Mouse (Mus musculus) layer of hippocampus, adult 18-20 months (tissue): Measurements from ENCODE around the gene Slc25a21. TPM values are rescaled to one million over a fixed set of nuclear protein-coding genes. Genes with fewer than 3 reads are reported as not detected.

ENCODE experiments used
- DNase-seq, 2 experiments: peaks; one replicate each; pipeline ENCODE4 v3.0.0; 2022; ENCODE audit warnings: low spot score in 2 of 2
- total RNA-seq, 2 experiments: library from RNA; stranded (reverse); gene quantifications; 2 replicates each; pipeline ENCODE4 v1.2.3; 2021

Slc25a21 gene
- total RNA-seq, 2 experiments from 2014 or later = 0.32 to 0.89 TPM

GRCm38 (mm10) chr12:57068607-57069006 is 128.7 kb downstream of the Slc25a21 start:
- DNase-seq = no peak

DNA sequence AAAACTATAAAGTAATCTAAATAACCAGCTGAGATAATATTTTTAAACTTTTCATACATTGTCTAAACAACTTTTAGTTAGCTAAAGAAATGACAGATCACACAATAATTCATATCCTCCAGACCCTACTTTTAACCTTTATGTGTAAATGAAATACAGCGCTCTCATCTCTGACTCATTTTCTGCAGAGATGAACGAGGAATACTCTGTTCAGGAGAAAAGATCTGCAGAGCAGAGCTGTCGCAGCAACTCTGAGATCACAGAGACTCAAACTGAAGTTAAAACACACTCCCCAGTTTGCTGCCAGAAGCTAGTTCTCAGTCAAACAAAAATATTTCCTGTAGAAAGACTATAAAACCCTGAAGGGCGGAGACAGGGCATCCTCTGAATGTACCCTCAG is 177.5 kb downstream of the Slc25a21 start:
- DNase-seq = no peak

DNA sequence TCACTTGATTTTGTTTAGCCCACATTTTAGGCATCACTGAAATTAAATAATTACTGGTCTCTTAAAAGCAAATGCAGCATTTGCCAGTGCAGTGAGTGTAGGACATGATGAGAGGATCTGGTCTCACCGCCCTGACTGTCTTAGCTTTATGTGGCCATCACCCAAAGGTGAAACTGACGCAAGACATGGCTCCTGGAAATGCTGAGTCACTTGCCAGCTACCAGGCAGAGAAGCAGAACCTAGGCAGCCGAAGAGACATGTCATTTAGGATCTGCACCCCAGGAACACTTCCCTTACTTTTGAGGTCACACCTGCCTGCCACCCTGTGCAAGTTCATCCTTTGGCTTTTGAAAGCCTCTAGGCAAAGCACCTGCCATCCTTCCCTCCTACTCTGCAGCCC is 180.4 kb downstream of the Slc25a21 start:
- DNase-seq = no peak

GRCm38 (mm10) chr12:57016324-57016723 is 180.9 kb downstream of the Slc25a21 start:
- DNase-seq = no peak

DNA sequence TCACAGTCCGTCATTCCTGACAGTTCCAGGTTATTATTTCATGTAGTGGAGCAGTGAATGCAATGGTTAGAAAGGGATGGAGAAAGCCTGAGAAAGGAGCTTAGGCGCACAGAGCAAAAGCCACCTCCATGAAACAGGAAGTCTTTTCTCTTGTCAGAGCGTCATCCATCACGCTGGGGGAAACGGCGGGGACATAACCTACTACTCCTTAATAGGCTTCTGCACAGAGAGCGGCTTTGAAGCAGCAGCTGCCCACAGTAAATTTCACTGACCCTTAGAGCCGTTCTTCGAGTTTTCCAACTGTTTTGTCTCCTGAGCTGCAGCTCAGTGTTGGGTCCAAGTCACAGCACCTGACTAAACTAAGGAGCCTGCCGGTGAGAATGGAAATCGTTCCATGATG is 188.3 kb downstream of the Slc25a21 start:
- no peak for DNase-seq

DNA sequence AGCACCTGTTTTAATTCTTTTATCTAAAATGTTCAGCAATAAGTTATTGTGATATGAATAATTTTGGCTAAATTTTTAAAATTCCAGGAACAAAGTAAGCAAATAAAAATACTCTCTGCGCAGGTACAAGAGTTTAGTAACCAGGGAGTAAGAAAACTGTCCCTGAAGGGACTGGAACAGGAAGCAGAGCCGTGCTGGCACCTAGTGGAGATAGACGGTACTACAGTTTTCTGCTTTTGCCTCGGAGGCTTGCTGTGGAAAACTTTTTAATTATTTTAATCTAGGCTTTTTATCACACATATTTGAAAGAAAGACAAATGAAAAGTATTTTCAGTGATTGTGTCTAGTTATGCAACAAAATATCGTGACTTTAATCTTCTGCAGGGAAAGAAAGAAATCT is 211.2 kb downstream of the Slc25a21 start:
- DNase-seq = peak; percentile 20 to 69

DNA sequence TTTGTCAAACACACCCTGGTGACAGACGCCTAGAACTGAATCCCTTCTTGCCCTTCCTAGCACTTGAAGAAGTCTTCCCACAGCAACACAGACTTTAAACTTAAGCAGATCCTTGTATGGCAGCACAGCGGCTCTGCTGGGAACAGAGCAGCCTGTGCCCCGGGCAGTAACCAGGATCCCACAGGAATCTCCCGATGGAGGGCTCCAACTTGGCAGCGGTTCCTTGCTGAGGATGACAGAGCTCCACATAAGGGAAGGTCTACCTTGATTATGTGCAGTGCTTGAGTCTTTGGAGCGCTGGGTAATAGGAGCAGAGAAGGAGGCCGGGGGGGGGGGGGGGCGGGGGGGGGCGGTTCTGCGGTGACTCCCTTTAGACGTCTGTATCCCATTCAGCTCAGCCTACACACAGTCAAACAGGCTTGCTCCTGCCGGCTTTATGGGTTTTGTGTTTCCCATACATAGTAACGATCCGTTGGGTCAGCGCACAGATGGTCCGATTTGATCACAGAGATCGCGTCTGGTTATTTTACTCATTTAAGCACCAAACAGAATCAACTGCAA is 215.1 kb downstream of the Slc25a21 start:
- no peak for DNase-seq

GRCm38 (mm10) chr12:56975256-56975655 is 222.0 kb downstream of the Slc25a21 start:
- DNase-seq = no peak

- no peak for DNase-seq
Observed at GRCm38 (mm10) chr12:56963236-56963635, 234.0 kb downstream of the Slc25a21 start.

DNA sequence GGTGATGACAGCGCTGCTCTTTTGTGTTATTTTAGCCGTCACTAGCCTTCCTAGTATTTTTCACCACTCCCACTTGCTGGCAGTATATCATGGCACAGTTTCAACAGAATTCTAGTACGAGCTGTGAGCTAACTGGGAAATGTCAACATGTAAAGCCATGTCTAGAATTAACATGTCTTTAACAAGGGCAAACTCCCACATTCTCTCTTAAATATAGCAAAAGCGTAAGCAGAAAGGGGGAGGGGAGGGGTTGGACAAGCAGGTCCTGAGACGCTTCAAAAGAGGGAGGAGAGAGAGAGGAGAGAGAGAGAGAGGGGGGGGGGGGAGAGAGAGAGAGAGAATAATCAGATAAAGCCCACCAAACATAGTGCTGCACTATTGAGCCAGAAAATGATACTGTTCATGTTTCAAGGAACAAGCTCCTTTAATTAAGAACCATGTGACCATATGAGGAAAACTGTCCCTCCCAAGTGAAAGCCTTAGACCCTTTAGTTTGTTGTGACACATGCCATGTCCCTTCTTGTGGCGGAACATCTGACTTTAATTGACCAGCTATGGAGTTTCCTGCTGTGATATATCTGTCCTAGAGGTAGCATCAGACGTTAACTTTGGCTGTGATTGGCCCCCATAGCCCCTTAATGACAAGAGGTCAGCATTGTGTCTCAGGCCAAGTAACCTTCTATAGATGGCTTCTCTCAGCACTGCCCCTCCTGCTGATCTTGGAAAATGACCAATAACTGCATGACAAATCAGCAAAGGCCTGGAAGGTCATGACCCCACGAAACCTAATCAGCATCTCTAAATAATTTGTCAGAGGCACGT is 237.8 kb downstream of the Slc25a21 start:
- DNase-seq = no peak

- DNase-seq = no peak
Observed at GRCm38 (mm10) chr12:56958244-56958643, 239.0 kb downstream of the Slc25a21 start.

DNA sequence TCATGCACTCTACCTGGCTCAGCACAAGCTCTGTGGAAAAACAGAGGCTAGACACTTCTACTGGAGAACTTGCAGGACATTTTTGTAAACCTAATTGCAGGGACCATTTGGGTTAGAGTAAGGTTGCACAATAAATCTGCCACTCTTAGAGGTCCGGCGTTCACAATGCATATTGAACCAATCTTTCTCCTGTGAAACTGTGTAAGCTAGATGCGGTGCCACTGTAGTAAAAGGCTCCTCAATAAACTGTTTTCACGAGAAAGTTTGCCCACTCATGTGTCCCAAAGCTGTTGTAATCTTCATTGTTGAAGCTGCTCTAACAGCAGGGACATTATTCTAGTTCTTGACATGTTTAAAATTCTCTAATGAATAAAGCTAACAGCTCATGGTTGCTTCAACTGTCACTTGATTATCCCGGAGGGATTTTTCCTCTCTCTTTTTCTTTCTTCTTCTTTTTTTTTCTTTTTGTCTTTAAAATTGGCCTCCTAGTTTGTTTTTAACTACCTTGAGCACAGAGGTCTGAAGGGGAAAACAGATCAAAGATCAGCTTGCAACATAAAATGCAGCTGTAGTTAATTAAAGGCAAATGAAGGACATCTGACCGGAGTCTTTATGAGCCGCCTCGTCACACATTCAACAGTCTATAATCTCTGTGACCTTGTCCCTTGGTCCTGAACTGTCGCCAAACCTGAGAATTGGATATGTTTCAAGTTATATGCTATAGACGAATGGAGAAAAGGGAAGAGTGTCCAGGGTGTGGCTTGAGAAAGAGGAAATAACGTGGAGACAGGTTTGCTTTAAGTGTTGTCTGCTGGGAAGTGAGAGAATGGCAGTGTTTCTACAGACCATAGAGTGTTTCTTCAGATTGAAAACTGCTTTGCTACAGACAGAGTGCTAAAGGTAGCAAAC is 245.3 kb downstream of the Slc25a21 start:
- DNase-seq = no peak

DNA sequence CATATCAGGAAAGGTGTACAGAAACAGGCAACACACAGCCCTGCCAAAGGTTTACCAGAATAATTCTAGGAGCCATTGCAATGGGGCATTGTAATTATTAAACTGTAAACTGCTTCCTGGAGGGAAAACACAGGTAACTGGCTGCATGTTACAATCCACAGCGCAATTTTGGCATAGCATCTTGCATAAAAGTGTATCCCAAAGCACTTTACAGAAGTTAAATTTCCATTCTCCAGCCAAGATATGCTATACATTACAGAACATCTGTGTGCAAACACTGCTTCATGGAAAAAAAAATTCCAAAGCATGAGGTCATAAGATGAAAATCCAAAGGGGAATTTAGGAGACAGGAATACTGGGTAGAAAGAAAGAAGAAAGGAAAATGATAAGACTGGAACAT is 253.0 kb downstream of the Slc25a21 start:
- DNase-seq = no peak

DNA sequence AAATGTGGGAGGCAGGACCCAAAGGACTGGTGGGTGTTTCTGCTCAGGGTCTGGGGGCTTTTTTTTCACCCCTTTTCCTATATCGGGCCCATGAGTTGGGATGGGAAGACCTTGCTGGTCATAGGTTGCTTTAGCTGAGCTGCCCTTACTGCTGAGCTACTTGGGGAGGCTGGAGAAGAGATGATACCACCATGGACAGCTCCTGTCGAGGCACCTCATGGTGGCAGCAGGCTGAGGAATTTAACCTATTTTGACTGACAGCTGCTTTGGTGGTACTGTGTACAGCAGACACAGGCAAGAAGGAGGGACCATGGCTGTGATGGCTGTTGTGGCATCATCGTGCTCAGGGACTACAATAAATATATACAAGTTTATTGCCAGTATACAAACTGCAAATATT is 256.4 kb downstream of the Slc25a21 start:
- no peak for DNase-seq

DNA sequence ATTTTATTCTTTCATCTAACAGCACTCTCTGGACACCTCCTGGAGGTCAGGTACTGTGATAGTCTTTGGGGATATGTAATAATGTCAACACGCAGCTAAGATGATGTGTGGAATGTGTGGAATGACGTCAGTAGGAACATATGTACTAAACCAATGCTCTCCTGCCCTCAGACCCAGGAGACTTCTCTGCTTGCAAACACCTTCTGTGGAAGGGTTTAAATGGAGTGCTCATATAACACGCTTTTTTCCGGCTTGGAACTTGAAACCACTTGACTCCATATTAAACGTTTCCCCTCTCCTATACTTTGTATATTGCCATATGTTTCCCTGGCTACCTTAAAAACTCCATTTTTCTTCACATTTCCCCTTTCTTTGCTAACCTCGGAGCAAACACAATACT is 279.1 kb downstream of the Slc25a21 start:
- no peak for DNase-seq

DNA sequence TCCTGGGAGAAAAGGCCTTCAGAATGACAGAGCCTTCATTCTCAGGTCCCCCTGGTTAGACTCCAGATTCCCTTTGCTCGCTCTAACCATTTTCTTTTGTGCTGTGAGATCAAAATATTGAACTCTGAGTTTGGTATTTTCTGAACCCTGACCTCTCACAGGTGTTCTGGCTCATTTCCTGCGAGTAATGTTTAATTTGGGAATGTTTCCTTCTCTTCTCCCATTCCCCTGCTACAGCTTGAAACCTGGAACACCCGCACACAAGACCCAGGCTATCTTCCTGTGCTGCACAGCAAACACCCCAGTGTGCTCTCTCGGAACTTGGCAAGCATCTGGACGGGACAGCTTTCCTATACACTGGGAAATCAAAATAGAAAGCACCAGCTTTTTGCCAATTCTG is 290.8 kb downstream of the Slc25a21 start:
- DNase-seq = no peak

DNA sequence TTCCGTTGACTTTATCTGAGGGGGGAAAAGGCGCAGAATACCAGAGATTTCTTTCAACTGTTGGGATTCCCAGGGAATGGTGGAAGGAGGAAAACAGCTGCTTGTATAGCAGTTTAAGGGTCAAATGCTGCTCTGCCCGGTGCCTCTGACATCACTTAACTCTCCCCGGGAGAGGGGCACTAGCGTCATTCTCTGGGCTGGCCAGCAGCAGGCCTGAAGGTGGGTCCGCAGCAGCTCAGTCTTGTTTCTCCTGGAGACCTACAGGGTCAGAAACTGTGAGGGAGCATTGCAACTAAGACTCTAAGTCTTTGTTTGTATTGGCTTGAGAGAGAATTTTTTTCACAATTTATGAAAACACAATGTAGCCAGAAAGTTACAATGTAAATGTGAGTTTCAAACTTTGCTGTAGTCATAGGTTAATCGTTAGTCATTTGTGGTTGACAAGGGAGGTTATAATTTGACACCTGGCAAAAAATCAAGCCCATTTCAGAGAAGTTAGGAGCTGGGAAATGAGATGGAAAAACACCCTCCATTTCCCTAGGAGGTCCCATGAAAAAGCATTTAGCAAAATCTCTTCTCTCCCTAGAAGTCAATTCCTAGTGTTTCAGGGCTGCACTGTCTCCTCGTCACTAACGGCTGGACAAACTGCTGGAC is 291.5 kb downstream of the Slc25a21 start:
- DNase-seq = no peak

DNA sequence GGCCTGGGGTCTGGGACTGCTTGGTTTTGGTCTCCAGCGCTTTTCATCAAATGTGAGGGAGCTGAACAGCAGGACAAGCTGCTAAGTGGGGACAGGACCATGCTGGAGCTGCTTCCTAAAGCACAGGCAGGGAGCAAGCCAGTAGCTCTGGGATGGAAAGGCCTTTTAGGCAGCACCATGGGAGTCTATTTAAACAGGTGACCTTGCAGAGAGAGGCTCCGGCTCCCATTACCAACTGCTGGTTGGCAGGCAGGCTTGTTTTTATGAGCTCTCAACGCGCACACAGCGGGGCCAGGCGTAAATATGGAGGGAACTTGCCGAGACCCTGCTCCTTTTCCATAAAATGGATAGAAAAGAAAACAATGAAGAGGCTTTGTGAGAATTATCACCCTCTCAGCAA is 292.1 kb downstream of the Slc25a21 start:
- no peak for DNase-seq

- DNase-seq = no peak
Observed at GRCm38 (mm10) chr12:56902774-56903456, 294.4 kb downstream of the Slc25a21 start.

DNA sequence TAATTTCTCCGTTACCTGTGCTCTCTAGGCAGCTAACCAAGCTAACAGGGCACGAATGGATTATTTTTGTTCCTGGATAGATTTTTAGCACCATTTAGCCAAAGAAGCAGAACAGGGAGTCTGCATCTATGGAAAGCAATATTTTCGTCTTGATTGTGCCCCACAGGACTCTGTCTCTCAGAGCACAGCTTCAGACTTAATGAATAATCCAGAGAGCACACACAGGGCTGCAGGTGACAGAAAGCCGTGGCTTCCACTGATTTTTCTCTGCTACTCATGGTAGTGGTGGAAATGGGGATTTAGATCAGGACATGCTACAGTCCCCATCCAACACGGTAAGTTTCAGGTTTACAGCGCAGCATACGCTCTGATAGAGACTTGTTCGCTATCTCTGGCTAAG is 299.3 kb downstream of the Slc25a21 start:
- no peak for DNase-seq
